Comparison of ENCODE assay signal across 18 mouse cellular contexts in genomic region chr19:4095802-4096201, GRCm38 (mm10). TPM values are rescaled to one million over a fixed set of nuclear protein-coding genes. Genes with fewer than 3 reads are reported as not detected.
DNase-seq lines count a peak whose midpoint lies in the region; ATAC-seq and TF ChIP-seq lines count a peak whose summit lies in the region.
"Had no signal": no experiment of that assay in that cellular context is flagged by ENCODE, and none has a peak within 500 bp of the region (broad histone marks: within the 10 kb centered on the region; RNA-seq: fewer than 3 reads in every experiment).

No protein-coding gene starts in this region.

- TF ChIP-seq POLR2A in lung, adult 2 months (IDR thresholded peaks at IDR 0.05; ENCODE audit: borderline replicate concordance, extremely low read depth, low read depth, low read length) = no peak

- WGBS in heart, embryonic 13.5 days = 60% methylated on average over 3 of the region's 3 CpGs
- WGBS in lung, embryonic 15.5 days = 65% methylated on average over 3 of the region's 3 CpGs
- 87% methylated on average over 3 of the region's 3 CpGs for WGBS in lung, adult 2 months
- WGBS in liver, embryonic 15.5 days (ENCODE audit: insufficient replicate concordance) = 65% methylated on average over 3 of the region's 3 CpGs
- WGBS in neural tube, embryonic 15.5 days = 72% methylated on average over 3 of the region's 3 CpGs

- DNase-seq in heart, postnatal 4 days = no peak
- DNase-seq in lung, adult 2 months = no peak
- DNase-seq in cerebellum, adult 8-10 months = no peak
- no peak for DNase-seq in cerebellum, adult 11 months
- DNase-seq: B cell, adult 2 months; embryo, embryonic 11 days; gastrocnemius, postnatal 25 days; right cerebral cortex, postnatal 25 days; thymus, postnatal 14 days had no signal

- H3K36me3 ChIP-seq in heart, embryonic 13.5 days = no peaks in the 10 kb centered on the region
- H3K36me3 ChIP-seq in lung, embryonic 15.5 days = no peaks in the 10 kb centered on the region
- peaks cover 6% of the 10 kb centered on the region; the same call in 1 of the 2 replicates for H3K36me3 ChIP-seq in liver, embryonic 15.5 days (replicated peaks)
- no peaks in the 10 kb centered on the region for H3K36me3 ChIP-seq in neural tube, embryonic 15.5 days

- ATAC-seq in heart, embryonic 13.5 days (ENCODE audit: extremely low read depth, insufficient number of reproducible peaks, low FRiP score, low TSS enrichment) = no peak
- ATAC-seq in lung, embryonic 15.5 days (ENCODE audit: borderline replicate concordance, extremely low read depth, low FRiP score, low TSS enrichment) = no peak
- no peak for ATAC-seq in liver, embryonic 15.5 days (ENCODE audit: insufficient read depth)
- no peak for ATAC-seq in neural tube, embryonic 15.5 days (ENCODE audit: low FRiP score)
- ATAC-seq: lung, postnatal 0 days had no signal

- H3K9me3 ChIP-seq in heart, embryonic 13.5 days = no peaks in the 10 kb centered on the region
- no peaks in the 10 kb centered on the region for H3K9me3 ChIP-seq in lung, embryonic 15.5 days
- no peaks in the 10 kb centered on the region for H3K9me3 ChIP-seq in liver, embryonic 15.5 days (replicated peaks)
- H3K9me3 ChIP-seq in neural tube, embryonic 15.5 days (replicated peaks) = no peaks in the 10 kb centered on the region

- peaks cover 13% of the 10 kb centered on the region for H3K27me3 ChIP-seq in heart, embryonic 13.5 days (replicated peaks)
- peaks cover 14% of the 10 kb centered on the region for H3K27me3 ChIP-seq in lung, embryonic 15.5 days
- H3K27me3 ChIP-seq in liver, embryonic 15.5 days = peaks cover 15% of the 10 kb centered on the region
- no peaks in the 10 kb centered on the region for H3K27me3 ChIP-seq in neural tube, embryonic 15.5 days (replicated peaks)

- no peak overlapping the region for H3K27ac ChIP-seq in heart, embryonic 13.5 days (replicated peaks)
- no peak overlapping the region for H3K27ac ChIP-seq in lung, embryonic 15.5 days
- no peak overlapping the region for H3K27ac ChIP-seq in liver, embryonic 15.5 days (replicated peaks)
- no peak overlapping the region for H3K27ac ChIP-seq in neural tube, embryonic 15.5 days (replicated peaks)

- peaks cover 44% of the 10 kb centered on the region for H3K4me1 ChIP-seq in heart, embryonic 13.5 days
- H3K4me1 ChIP-seq in lung, embryonic 15.5 days = peaks cover 36% of the 10 kb centered on the region
- peaks cover 13% of the 10 kb centered on the region for H3K4me1 ChIP-seq in lung, adult 2 months (ENCODE audit: control insufficient read depth, insufficient read depth, low read length)
- H3K4me1 ChIP-seq in liver, embryonic 15.5 days (replicated peaks) = peaks cover 55% of the 10 kb centered on the region
- peaks cover 44% of the 10 kb centered on the region for H3K4me1 ChIP-seq in neural tube, embryonic 15.5 days

- 0 out of 2 replicates have a peak overlapping the region, but pooled peaks have one; percentile 76 for H3K4me3 ChIP-seq in heart, embryonic 13.5 days
- no peak overlapping the region for H3K4me3 ChIP-seq in lung, embryonic 15.5 days
- H3K4me3 ChIP-seq in lung, adult 2 months (replicated peaks; ENCODE audit: extremely low read depth, low read depth, low read length) = no peak overlapping the region
- peak overlapping the region; percentile 74 for H3K4me3 ChIP-seq in liver, embryonic 15.5 days (replicated peaks)
- no peak overlapping the region; the same call in 1 of the 2 replicates for H3K4me3 ChIP-seq in neural tube, embryonic 15.5 days (replicated peaks)

- H3K9ac ChIP-seq in heart, embryonic 13.5 days = no peak overlapping the region
- no peak overlapping the region for H3K9ac ChIP-seq in lung, embryonic 15.5 days
- no peak overlapping the region for H3K9ac ChIP-seq in liver, embryonic 15.5 days
- H3K9ac ChIP-seq in neural tube, embryonic 15.5 days (replicated peaks) = no peak overlapping the region

- peak overlapping the region; percentile 80; the same call in 1 of the 2 replicates for H3K4me2 ChIP-seq in heart, embryonic 13.5 days
- peak overlapping the region; percentile 73; the same call in 1 of the 2 replicates for H3K4me2 ChIP-seq in lung, embryonic 15.5 days
- H3K4me2 ChIP-seq in liver, embryonic 15.5 days = peak overlapping the region; percentile 93
- peak overlapping the region; percentile 77 for H3K4me2 ChIP-seq in neural tube, embryonic 15.5 days

- no peak for TF ChIP-seq CTCF in lung, adult 2 months (IDR thresholded peaks at IDR 0.05; ENCODE audit: insufficient read depth, low read length)

RNA-seq across cellular contexts. Expression of gene Cdk2ap2, which starts 1.2 kb away (rescaled TPM):
- 64.5 and 64.9 TPM in 2 replicates for polyA plus RNA-seq in heart, embryonic 13.5 days (2015; fragmentation: Nextera tagmentation; extraction: Ambion mirVana)
- total RNA-seq in heart, postnatal 4 days (2021) = 10 to 100 TPM; 22.4 to 23.6 TPM
- 100 and 103 TPM in 2 replicates for polyA plus RNA-seq in lung, embryonic 15.5 days (2015; fragmentation: Nextera tagmentation; extraction: Ambion mirVana)
- 200 and 245 TPM in 2 replicates for polyA plus RNA-seq in lung, adult 2 months (2012; rRNA removed)
- polyA plus RNA-seq in liver, embryonic 15.5 days (2015; fragmentation: Nextera tagmentation; extraction: Ambion mirVana) = 115 and 127 TPM in 2 replicates
- polyA plus RNA-seq in neural tube, embryonic 15.5 days (2015; fragmentation: Nextera tagmentation; extraction: Ambion mirVana) = 88.7 and 99.0 TPM in 2 replicates

RNA-seq across cellular contexts. Expression of gene Pitpnm1, which starts 4.0 kb away (rescaled TPM):
- 18.2 and 21.8 TPM in 2 replicates for polyA plus RNA-seq in heart, embryonic 13.5 days (2015; fragmentation: Nextera tagmentation; extraction: Ambion mirVana)
- total RNA-seq in heart, postnatal 4 days (2021) = 10 to 100 TPM; 41.8 to 42.9 TPM
- 12.5 and 13.8 TPM in 2 replicates for polyA plus RNA-seq in lung, embryonic 15.5 days (2015; fragmentation: Nextera tagmentation; extraction: Ambion mirVana)
- 152 and 163 TPM in 2 replicates for polyA plus RNA-seq in lung, adult 2 months (2012; rRNA removed)
- polyA plus RNA-seq in liver, embryonic 15.5 days (2015; fragmentation: Nextera tagmentation; extraction: Ambion mirVana) = 6.0 and 7.9 TPM in 2 replicates
- 72.1 and 80.9 TPM in 2 replicates for polyA plus RNA-seq in neural tube, embryonic 15.5 days (2015; fragmentation: Nextera tagmentation; extraction: Ambion mirVana)

RNA-seq across cellular contexts. Expression of gene Cabp2, which starts 14.4 kb away (rescaled TPM):
- polyA plus RNA-seq in heart, embryonic 13.5 days (2015; fragmentation: Nextera tagmentation; extraction: Ambion mirVana) = not detected in 2 replicates
- total RNA-seq in heart, postnatal 4 days (2021) = not detected
- polyA plus RNA-seq in lung, embryonic 15.5 days (2015; fragmentation: Nextera tagmentation; extraction: Ambion mirVana) = not detected in 2 replicates
- polyA plus RNA-seq in lung, adult 2 months (2012; rRNA removed) = 0.86 and 0.91 TPM in 2 replicates
- polyA plus RNA-seq in liver, embryonic 15.5 days (2015; fragmentation: Nextera tagmentation; extraction: Ambion mirVana) = 0.29 and 0.38 TPM in 2 replicates
- polyA plus RNA-seq in neural tube, embryonic 15.5 days (2015; fragmentation: Nextera tagmentation; extraction: Ambion mirVana) = not detected in 2 replicates
- total RNA-seq: gastrocnemius, postnatal 25 days; left cerebral cortex, postnatal 10 days; MEL had no signal
- polyA plus RNA-seq: heart, postnatal 0 days; intestine, postnatal 0 days; lung, postnatal 0 days had no signal

RNA-seq across cellular contexts. Expression of gene Aip, which starts 29.9 kb away (rescaled TPM):
- 84.3 and 96.3 TPM in 2 replicates for polyA plus RNA-seq in heart, embryonic 13.5 days (2015; fragmentation: Nextera tagmentation; extraction: Ambion mirVana)
- total RNA-seq in heart, postnatal 4 days (2021) = 10 to 100 TPM; 54.6 to 55.7 TPM
- 104 and 106 TPM in 2 replicates for polyA plus RNA-seq in lung, embryonic 15.5 days (2015; fragmentation: Nextera tagmentation; extraction: Ambion mirVana)
- polyA plus RNA-seq in lung, adult 2 months (2012; rRNA removed) = 108 and 123 TPM in 2 replicates
- 35.8 and 38.3 TPM in 2 replicates for polyA plus RNA-seq in liver, embryonic 15.5 days (2015; fragmentation: Nextera tagmentation; extraction: Ambion mirVana)
- 105 and 111 TPM in 2 replicates for polyA plus RNA-seq in neural tube, embryonic 15.5 days (2015; fragmentation: Nextera tagmentation; extraction: Ambion mirVana)

RNA-seq across cellular contexts. Expression of gene Gstp3, which starts 36.4 kb away (rescaled TPM):
- 0.29 and 0.61 TPM in 2 replicates for polyA plus RNA-seq in heart, embryonic 13.5 days (2015; fragmentation: Nextera tagmentation; extraction: Ambion mirVana)
- not detected for total RNA-seq in heart, postnatal 4 days (2021)
- polyA plus RNA-seq in lung, embryonic 15.5 days (2015; fragmentation: Nextera tagmentation; extraction: Ambion mirVana) = 0.22 and 0.83 TPM in 2 replicates
- polyA plus RNA-seq in lung, adult 2 months (2012; rRNA removed) = 14.4 and 15.9 TPM in 2 replicates
- polyA plus RNA-seq in liver, embryonic 15.5 days (2015; fragmentation: Nextera tagmentation; extraction: Ambion mirVana) = 77.6 and 97.4 TPM in 2 replicates
- 1.1 TPM in 1 of 2 replicates, not detected in the other for polyA plus RNA-seq in neural tube, embryonic 15.5 days (2015; fragmentation: Nextera tagmentation; extraction: Ambion mirVana)
- total RNA-seq: gastrocnemius, postnatal 25 days; left cerebral cortex, postnatal 10 days; MEL had no signal
- polyA plus RNA-seq: heart, postnatal 0 days had no signal

Comparison
In these comparisons a context has a peak if more than half of its experiments do, and no peak if none do; other contexts are left out.
1. H3K4me3 ChIP-seq: peak in heart, embryonic 13.5 days (single experiment) and liver, embryonic 15.5 days (single experiment); none in lung, embryonic 15.5 days (single experiment), lung, adult 2 months (single experiment) and neural tube, embryonic 15.5 days (single experiment).
2. Peak in every context shown above with its lines, with median percentiles within 50 percentile points of each other: H3K4me2 ChIP-seq.